ENCODE assay signal across 7 mouse cellular contexts in genomic region chrX:81071746-81072640, GRCm38 (mm10). TPM values are rescaled to one million over a fixed set of nuclear protein-coding genes. Genes with fewer than 3 reads are reported as not detected.
DNase-seq lines count a peak whose midpoint lies in the region; ATAC-seq and TF ChIP-seq lines count a peak whose summit lies in the region.

No protein-coding gene starts in this region.

- H3K4me1 ChIP-seq in embryonic fibroblast, embryonic 13.5 days (ENCODE audit: control insufficient read depth, insufficient read depth, low read length), result no peaks in the 10 kb centered on the region
- H3K4me1 ChIP-seq in intestine, embryonic 14.5 days (replicated peaks; ENCODE audit: control insufficient read depth, insufficient read depth, low read length), result no peaks in the 10 kb centered on the region
- no peaks in the 10 kb centered on the region for H3K4me1 ChIP-seq in neural tube, embryonic 11.5 days (ENCODE audit: control insufficient read depth, insufficient read depth, low read length)

- peak overlapping the region; percentile 91 for H3K4me3 ChIP-seq in embryonic fibroblast, embryonic 13.5 days (ENCODE audit: insufficient read depth, low read length)
- peak overlapping the region; percentile 52 for H3K4me3 ChIP-seq in intestine, embryonic 14.5 days (ENCODE audit: low read depth, low read length)
- peak overlapping the region; percentile 60 for H3K4me3 ChIP-seq in neural tube, embryonic 11.5 days (ENCODE audit: low read depth, low read length)

- peak; percentile 3 for DNase-seq in ovary, postnatal 36 days (ENCODE audit: low spot score)
- DNase-seq in ovary, postnatal 14 days (ENCODE audit: low spot score), result no peak
- peak; percentile 51 for DNase-seq in intestine, embryonic 14.5 days (ENCODE audit: low spot score)
- peak; percentile 47 for DNase-seq in neural tube, embryonic 11.5 days (ENCODE audit: low spot score)
- no peak for DNase-seq in layer of hippocampus, postnatal 14 days (ENCODE audit: low spot score in 2 of 2)
- no peak for DNase-seq in right cerebral cortex, postnatal 14 days

- WGBS in intestine, embryonic 14.5 days, result 9% methylated on average over 11 of the region's 14 CpGs
- WGBS in neural tube, embryonic 11.5 days, result 16% methylated on average over 11 of the region's 14 CpGs

- peak overlapping the region; percentile 59 for H3K9ac ChIP-seq in intestine, embryonic 14.5 days (ENCODE audit: low read length)
- H3K9ac ChIP-seq in neural tube, embryonic 11.5 days (ENCODE audit: low read length), result peak overlapping the region; percentile 68

- no peak for ATAC-seq in intestine, embryonic 14.5 days (replicated peaks; ENCODE audit: low FRiP score, low TSS enrichment, low read depth)
- no peak for ATAC-seq in neural tube, embryonic 11.5 days (ENCODE audit: insufficient read depth, low FRiP score, low TSS enrichment)

- peak overlapping the region; percentile 47 for H3K4me2 ChIP-seq in intestine, embryonic 14.5 days (ENCODE audit: low read length)
- peak overlapping the region; percentile 45 for H3K4me2 ChIP-seq in neural tube, embryonic 11.5 days (ENCODE audit: low read depth)

- H3K27me3 ChIP-seq in intestine, embryonic 14.5 days (replicated peaks; ENCODE audit: control insufficient read depth, insufficient read depth, low read length), result no peaks in the 10 kb centered on the region
- H3K27me3 ChIP-seq in neural tube, embryonic 11.5 days (ENCODE audit: control insufficient read depth, insufficient read depth, low read length), result no peaks in the 10 kb centered on the region

- H3K36me3 ChIP-seq in intestine, embryonic 14.5 days (ENCODE audit: control insufficient read depth, insufficient read depth, low read length), result no peaks in the 10 kb centered on the region
- no peaks in the 10 kb centered on the region for H3K36me3 ChIP-seq in neural tube, embryonic 11.5 days (ENCODE audit: control insufficient read depth, insufficient read depth, low read length)

- H3K27ac ChIP-seq in embryonic fibroblast, embryonic 13.5 days (ENCODE audit: insufficient read depth, low read length), result peak overlapping the region; percentile 89
- peak overlapping the region; percentile 70 for H3K27ac ChIP-seq in intestine, embryonic 14.5 days (ENCODE audit: low read depth)
- H3K27ac ChIP-seq in neural tube, embryonic 11.5 days (ENCODE audit: low read depth, low read length), result peak overlapping the region; percentile 82

- peak; percentile 71 for TF ChIP-seq POLR2A in embryonic fibroblast, embryonic 13.5 days (IDR thresholded peaks at IDR 0.05; ENCODE audit: low read depth, low read length)

- no peak for TF ChIP-seq CTCF in embryonic fibroblast, embryonic 13.5 days (IDR thresholded peaks at IDR 0.05; ENCODE audit: borderline replicate concordance, insufficient read depth, low read length)

- no peaks in the 10 kb centered on the region for H3K9me3 ChIP-seq in intestine, embryonic 14.5 days (ENCODE audit: control insufficient read depth, low read length)
- H3K9me3 ChIP-seq in neural tube, embryonic 11.5 days (ENCODE audit: control insufficient read depth, low read length), result no peaks in the 10 kb centered on the region

RNA-seq across cellular contexts. Expression of gene Tmem47, which starts 1.5 kb away (rescaled TPM):
- 42.7 and 52.9 TPM in 2 replicates for polyA plus RNA-seq in embryonic fibroblast, embryonic 13.5 days (2011; ENCODE audit: insufficient read length, low read depth, missing spikeins)
- 23.2 and 27.1 TPM in 2 replicates for polyA plus RNA-seq in intestine, embryonic 14.5 days (2014; fragmentation: Nextera tagmentation; extraction: Ambion mirVana)
- polyA plus RNA-seq in neural tube, embryonic 11.5 days (2014; fragmentation: Nextera tagmentation; extraction: Ambion mirVana), result 64.7 and 72.5 TPM in 2 replicates
- total RNA-seq in layer of hippocampus, postnatal 14 days (2021), result 10 to 100 TPM; 84.9 to 94.5 TPM

Comparison
In these comparisons a context has a peak if more than half of its experiments do, and no peak if none do; other contexts are left out.
1. DNase-seq: peak in ovary, postnatal 36 days (single experiment), intestine, embryonic 14.5 days (single experiment) and neural tube, embryonic 11.5 days (single experiment); none in ovary, postnatal 14 days (single experiment), layer of hippocampus, postnatal 14 days (0 of 2) and right cerebral cortex, postnatal 14 days (single experiment).
2. Peak in every context shown above with its lines, with median percentiles within 50 percentile points of each other: H3K27ac ChIP-seq and H3K4me3 ChIP-seq.